Mouse (Mus musculus) midbrain, embryonic 10.5 days (tissue): Measurements from ENCODE around the gene Tagap1. TPM values are rescaled to one million over a fixed set of nuclear protein-coding genes. Genes with fewer than 3 reads are reported as not detected.
"Not testable (repeated sequence)": the region's sequence is repeated elsewhere in the genome, so short reads cannot be mapped to it uniquely, and the experiment has no call there.

Experiments used
- DNase-seq: peaks from one replicate; pipeline ENCODE4 v3.0.0-alpha.2; 2017; ENCODE audit warnings: low spot score
- H3K27ac ChIP-seq: fragments of 300-500 bp; sonication (generic); replicated peaks from 2 replicates; pipeline ENCODE4 v1.5.1; 2016; ENCODE audit warnings: mild to moderate bottlenecking
- H3K27me3 ChIP-seq: fragments of 300-500 bp; sonication (generic); 2 replicates; pipeline ENCODE4 v1.6.1; 2016; ENCODE audit warnings: low read depth, mild to moderate bottlenecking; ENCODE audit not compliant: poor library complexity, severe bottlenecking
- H3K36me3 ChIP-seq: fragments of 300-500 bp; sonication (generic); 2 replicates; pipeline ENCODE4 v1.6.1; 2016; ENCODE audit warnings: mild to moderate bottlenecking, moderate library complexity
- H3K4me1 ChIP-seq: fragments of 300-500 bp; sonication (generic); 2 replicates; pipeline ENCODE4 v1.6.1; 2016
- H3K4me3 ChIP-seq: fragments of 300-500 bp; sonication (generic); 2 replicates; pipeline ENCODE4 v1.5.1; 2016; ENCODE audit warnings: mild to moderate bottlenecking, moderate library complexity
- H3K9me3 ChIP-seq: fragments of 300-500 bp; sonication (generic); replicated peaks from 2 replicates; pipeline ENCODE4 v1.6.1; 2016; ENCODE audit warnings: mild to moderate bottlenecking
- WGBS: fragments of 180-500 bp; shearing (Covaris S2); methylation state at CpG from one replicate; pipeline ENCODE4 v1.1.7; 2016; 5-methylcytosine and 5-hydroxymethylcytosine counted together
- polyA plus RNA-seq: library from polyadenylated mRNA; unstranded; fragments of >200 nt; fragmentation: Nextera tagmentation; extraction: Ambion mirVana; gene quantifications from 2 replicates; pipeline ENCODE4 v1.2.1, GENCODE M21; 2016

Tagap1 gene
- polyA plus RNA-seq, 1 experiment from 2014 or later: 51.2 TPM

- H3K27ac ChIP-seq: peak within 1 kb of the TSS; percentile 84
Observed at GRCm38 (mm10) chr17:6978287-6979248, 17.6 kb upstream of the Tagap1 start, which contains the start of gene Gm49721. TSS of gene Gm49721 (plus strand) at chr17:6978904.

DNA sequence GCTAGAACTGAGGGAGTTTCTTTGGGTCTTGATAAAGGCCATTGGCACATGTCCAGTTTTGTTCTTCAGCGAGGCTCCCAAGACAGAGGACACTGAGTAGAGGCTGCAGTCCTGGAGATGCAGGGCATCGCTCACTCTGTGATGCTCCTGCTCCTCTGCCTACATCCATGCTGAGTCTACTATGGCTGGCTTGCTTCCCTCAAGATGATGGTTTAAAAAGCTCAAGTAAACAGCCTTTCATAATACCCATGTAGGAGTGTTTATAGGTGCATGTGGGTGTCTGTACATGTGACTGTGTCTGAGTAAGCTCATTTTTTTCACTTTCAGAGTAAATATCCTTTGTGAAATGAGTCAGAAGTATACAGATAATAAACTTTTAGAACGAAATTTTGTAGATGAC is 14.0 kb upstream of the Tagap1 start:
- DNase-seq, H3K4me1 ChIP-seq, H3K4me3 ChIP-seq, H3K27ac ChIP-seq, H3K9me3 ChIP-seq, H3K36me3 ChIP-seq, H3K27me3 ChIP-seq: not testable (repeated sequence)
- 77% methylated on average over 3 of the region's 3 CpGs for WGBS

More at GRCm38 (mm10) chr17:6978287-6979248, 17.6 kb upstream of the Tagap1 start, which contains the start of gene Gm49721:
- not testable (repeated sequence) for H3K4me1 ChIP-seq, H3K27me3 ChIP-seq, H3K9me3 ChIP-seq, H3K36me3 ChIP-seq
- peak; percentile 32 for DNase-seq
- WGBS: 2% methylated on average over 55 of the region's 68 CpGs
- peak within 1 kb of the TSS; percentile 59 for H3K4me3 ChIP-seq

GRCm38 (mm10) chr17:6972836-6973396 is 12.0 kb upstream of the Tagap1 start:
- not testable (repeated sequence) for H3K27me3 ChIP-seq, H3K27ac ChIP-seq, H3K4me1 ChIP-seq, H3K9me3 ChIP-seq, H3K36me3 ChIP-seq, H3K4me3 ChIP-seq, DNase-seq
- WGBS: 67% methylated on average over 4 of the region's 4 CpGs

GRCm38 (mm10) chr17:6971238-6971637 is 10.3 kb upstream of the Tagap1 start:
- not testable (repeated sequence) for DNase-seq, H3K4me3 ChIP-seq, H3K9me3 ChIP-seq, H3K36me3 ChIP-seq, H3K27me3 ChIP-seq, H3K27ac ChIP-seq, H3K4me1 ChIP-seq
- WGBS: 84% methylated on average over 8 of the region's 8 CpGs

DNA sequence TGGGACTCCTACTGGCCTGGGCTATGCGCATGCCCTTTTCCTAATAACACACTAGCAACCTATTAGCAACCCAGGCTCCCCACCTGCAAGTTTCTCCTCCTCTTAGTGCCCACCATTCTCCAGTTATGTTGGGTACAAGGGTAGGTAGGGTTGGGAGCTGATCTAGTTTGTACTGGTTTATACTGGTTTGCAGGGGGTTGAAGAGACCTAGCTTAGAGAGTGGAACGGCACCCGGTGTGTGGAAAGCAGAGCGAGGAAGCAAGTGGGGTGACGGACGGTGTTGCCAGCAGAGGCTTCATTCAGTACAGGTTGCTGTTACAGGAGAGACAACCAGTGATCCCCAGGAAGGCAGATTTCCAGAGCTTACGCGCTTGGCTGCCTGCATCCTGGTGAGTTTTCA is 9.4 kb upstream of the Tagap1 start, which contains the start of gene Rnaset2b:
Gene Rnaset2b, plus strand, starts transcription at position 301 of the 400 bp plus-strand sequence.
- H3K27ac ChIP-seq, H3K4me1 ChIP-seq, H3K36me3 ChIP-seq, H3K4me3 ChIP-seq, H3K9me3 ChIP-seq, H3K27me3 ChIP-seq, DNase-seq: not testable (repeated sequence)
- 100% methylated on average over 1 of the region's 8 CpGs for WGBS

GRCm38 (mm10) chr17:6967673-6968072 is 6.7 kb upstream of the Tagap1 start:
- 63% methylated on average over 1 of the region's 1 CpGs for WGBS

GRCm38 (mm10) chr17:6965364-6965763 is 4.4 kb upstream of the Tagap1 start:
- 18% methylated on average over 6 of the region's 6 CpGs for WGBS

More at GRCm38 (mm10) chr17:6967673-6968072, 6.7 kb upstream of the Tagap1 start:
- not testable (repeated sequence) for H3K4me3 ChIP-seq, H3K9me3 ChIP-seq, DNase-seq, H3K36me3 ChIP-seq, H3K27me3 ChIP-seq, H3K27ac ChIP-seq, H3K4me1 ChIP-seq

GRCm38 (mm10) chr17:6962936-6963335 is 2.0 kb upstream of the Tagap1 start:
- DNase-seq, H3K36me3 ChIP-seq, H3K27me3 ChIP-seq, H3K27ac ChIP-seq, H3K4me1 ChIP-seq, H3K9me3 ChIP-seq, H3K4me3 ChIP-seq: not testable (repeated sequence)
- WGBS: 80% methylated on average over 4 of the region's 4 CpGs

More at GRCm38 (mm10) chr17:6965364-6965763, 4.4 kb upstream of the Tagap1 start:
- H3K4me1 ChIP-seq, H3K27ac ChIP-seq, H3K27me3 ChIP-seq, H3K4me3 ChIP-seq, H3K36me3 ChIP-seq, H3K9me3 ChIP-seq: not testable (repeated sequence)
- DNase-seq: peak; percentile 14

DNA sequence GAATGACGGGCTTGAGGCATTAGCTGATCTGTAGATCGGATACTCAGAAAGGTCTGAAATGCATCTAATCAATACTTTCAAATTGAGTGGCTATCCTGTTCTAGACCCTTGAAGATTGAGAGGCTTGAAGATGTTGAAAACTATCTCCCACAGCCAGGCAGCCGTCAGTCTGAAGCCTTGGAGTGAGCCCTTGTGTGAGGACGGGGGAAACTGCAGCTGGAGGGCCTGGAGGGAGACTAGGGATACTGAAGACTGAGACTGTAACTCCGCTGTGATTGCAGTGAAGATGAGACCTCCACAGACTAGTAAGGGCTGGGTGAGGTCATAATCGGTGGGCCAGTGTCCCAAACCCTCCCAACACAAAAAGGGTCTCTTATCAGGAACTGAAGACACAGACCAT is 1.4 kb upstream of the Tagap1 start:
- H3K9me3 ChIP-seq, H3K36me3 ChIP-seq, H3K4me1 ChIP-seq, H3K4me3 ChIP-seq, H3K27ac ChIP-seq, H3K27me3 ChIP-seq, DNase-seq: not testable (repeated sequence)
- 70% methylated on average over 4 of the region's 6 CpGs for WGBS

GRCm38 (mm10) chr17:6961181-6962000 is 435 bp upstream of the Tagap1 start:
- H3K9me3 ChIP-seq: not testable (repeated sequence)
- DNase-seq: peak; percentile 33

DNA sequence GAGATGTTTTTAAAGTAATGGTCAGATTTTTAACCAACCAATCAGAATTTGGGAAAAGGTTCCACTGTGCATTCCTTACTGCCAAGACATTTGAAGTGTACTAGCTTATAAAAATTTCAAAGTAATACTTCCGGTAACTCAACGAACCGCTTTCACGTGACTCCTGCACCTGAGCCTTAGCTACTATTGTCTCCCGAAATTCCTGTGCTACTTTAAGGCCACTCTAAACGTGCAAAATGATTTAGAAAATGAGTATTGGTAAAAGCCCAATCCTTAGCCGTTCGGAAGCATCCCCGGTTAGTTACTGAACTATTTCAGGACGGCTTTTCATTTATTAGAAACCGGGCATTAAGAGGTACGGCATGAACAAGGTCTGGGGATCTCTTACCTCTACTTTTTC is 607 bp downstream of the Tagap1 start:
- Histone ChIP-seq H3K4me3 (peak overlapping the region; percentile 61), H3K27ac (peak overlapping the region; percentile 89), H3K36me3 (peaks cover 15% of the 10 kb centered on the region)
- not testable (repeated sequence) for H3K4me1 ChIP-seq, DNase-seq, H3K27me3 ChIP-seq, H3K9me3 ChIP-seq
- WGBS: 1% methylated on average over 12 of the region's 12 CpGs

More at GRCm38 (mm10) chr17:6961181-6962000, 435 bp upstream of the Tagap1 start:
- H3K4me1 ChIP-seq, H3K27ac ChIP-seq, H3K27me3 ChIP-seq, H3K36me3 ChIP-seq: not testable (repeated sequence)
- under 1% methylated on average over 17 of the region's 48 CpGs for WGBS
- peak overlapping the region; percentile 43 for H3K4me3 ChIP-seq

DNA sequence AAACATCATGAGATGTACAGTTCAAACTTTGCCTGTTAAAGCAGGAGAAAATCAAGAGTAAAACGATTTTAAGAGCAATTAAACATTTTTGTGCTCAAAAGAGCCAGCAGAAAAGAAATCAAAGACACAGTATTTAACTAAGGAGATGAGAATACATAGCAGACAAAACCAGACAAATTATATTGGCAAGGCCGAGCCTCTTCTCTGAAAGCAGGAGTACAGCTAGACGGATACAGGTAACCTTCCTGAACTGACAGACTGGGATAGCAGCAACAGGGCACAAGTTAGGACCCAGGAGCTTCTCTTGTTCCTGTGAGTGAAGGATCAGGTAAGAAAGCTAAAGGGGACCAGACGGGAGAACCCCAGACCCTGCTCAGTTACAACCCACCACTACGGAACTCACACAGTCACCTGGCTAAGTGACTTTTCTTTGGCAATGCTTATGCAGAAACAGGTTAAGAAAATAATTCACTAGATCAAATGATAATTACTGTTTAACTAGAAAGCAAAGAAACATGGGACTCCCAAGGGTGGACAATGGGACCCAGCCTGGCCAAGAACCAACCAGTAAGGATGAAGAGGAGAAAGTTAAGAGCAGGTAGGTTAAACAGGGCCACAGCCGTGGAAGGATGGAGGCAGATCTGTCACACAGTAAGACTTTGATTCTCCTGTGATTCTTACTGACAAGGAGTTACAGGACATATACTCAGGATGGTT is 1.3 kb downstream of the Tagap1 start:
- not testable (repeated sequence) for H3K4me1 ChIP-seq, H3K27ac ChIP-seq, H3K9me3 ChIP-seq, H3K27me3 ChIP-seq, DNase-seq
- peak overlapping the region; percentile 61 for H3K4me3 ChIP-seq
- WGBS: 74% methylated on average over 5 of the region's 6 CpGs
- H3K36me3 ChIP-seq: peaks cover 22% of the 10 kb centered on the region
